Mouse (Mus musculus) neural tube, embryonic 11.5 days (tissue): Measurements from ENCODE around the gene Rcan2. TPM values are rescaled to one million over a fixed set of nuclear protein-coding genes. Genes with fewer than 3 reads are reported as not detected.

Source experiments
- ATAC-seq: fragments of 200-750 bp; cut with Nextera tagmentation; 2 replicates; pipeline ENCODE4 v1.8.0; 2017; ENCODE audit warnings: moderate number of reproducible peaks, mild to moderate bottlenecking, moderate TSS enrichment, moderate library complexity; ENCODE audit not compliant: insufficient read depth, low FRiP score, low TSS enrichment
- DNase-seq: peaks from one replicate; pipeline ENCODE4 v3.0.0-alpha.2; 2015; ENCODE audit warnings: low spot score
- H3K27ac ChIP-seq: fragments of 300-500 bp; sonication (generic); 2 replicates; pipeline ENCODE4 v1.5.1; 2014; ENCODE audit warnings: low read depth, mild to moderate bottlenecking, low read length
- H3K27me3 ChIP-seq: fragments of 300-500 bp; sonication (generic); 2 replicates; pipeline ENCODE4 v1.6.1; 2014; ENCODE audit warnings: mild to moderate bottlenecking, low read length, mixed read lengths; ENCODE audit not compliant: control insufficient read depth, insufficient read depth
- H3K36me3 ChIP-seq: fragments of 300-500 bp; sonication (generic); 2 replicates; pipeline ENCODE4 v1.6.1; 2014; ENCODE audit warnings: mild to moderate bottlenecking, low read length, moderate library complexity, mixed read lengths; ENCODE audit not compliant: control insufficient read depth, insufficient read depth
- H3K4me1 ChIP-seq: fragments of 300-500 bp; sonication (generic); 2 replicates; pipeline ENCODE4 v1.6.1; 2014; ENCODE audit warnings: low read length, mixed read lengths; ENCODE audit not compliant: control insufficient read depth, insufficient read depth
- H3K4me2 ChIP-seq: fragments of 300-500 bp; sonication (generic); 2 replicates; pipeline ENCODE4 v1.6.1; 2014; ENCODE audit warnings: low read depth, mild to moderate bottlenecking, moderate library complexity
- H3K4me3 ChIP-seq: fragments of 300-500 bp; sonication (generic); 2 replicates; pipeline ENCODE4 v1.5.1; 2014; ENCODE audit warnings: low read depth, low read length
- H3K9ac ChIP-seq: fragments of 300-500 bp; sonication (generic); 2 replicates; pipeline ENCODE4 v1.6.1; 2014; ENCODE audit warnings: mild to moderate bottlenecking, low read length
- H3K9me3 ChIP-seq: fragments of 300-500 bp; sonication (generic); 2 replicates; pipeline ENCODE4 v1.6.1; 2016; ENCODE audit warnings: low read length; ENCODE audit not compliant: control insufficient read depth
- WGBS: fragments of 180-500 bp; shearing (Covaris S2); extraction: QIAGEN DNeasy Blood & Tissue Kit; methylation state at CpG from one replicate; pipeline ENCODE4 v1.1.7; 2014; 5-methylcytosine and 5-hydroxymethylcytosine counted together
- polyA plus RNA-seq: library from polyadenylated mRNA; unstranded; fragments of >200 nt; fragmentation: Nextera tagmentation; extraction: Ambion mirVana; gene quantifications from 2 replicates; pipeline ENCODE4 v1.2.1, GENCODE M21; 2014

Gene Rcan2
- polyA plus RNA-seq, result 19.7 TPM in 2 replicates

DNA sequence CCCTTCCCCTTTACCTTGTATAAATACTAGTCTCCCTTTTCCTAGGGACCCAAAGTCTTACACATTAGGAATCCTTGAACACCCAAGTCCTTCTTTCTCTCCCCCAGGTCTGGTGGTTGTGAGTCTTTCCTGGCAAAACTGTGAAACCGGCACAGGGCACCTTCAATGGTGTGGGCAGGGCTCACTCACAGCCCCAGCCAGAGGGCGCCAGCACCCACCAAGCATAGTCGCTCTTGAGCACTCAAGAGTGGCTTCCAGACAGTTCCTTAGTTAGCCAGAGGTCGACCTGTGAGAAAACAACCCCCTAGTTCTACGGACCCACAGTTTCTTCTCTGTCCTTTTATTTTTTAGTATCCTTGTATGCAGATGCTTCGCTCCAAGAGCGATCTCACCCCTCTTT lies at the start of gene Rcan2:
Gene Rcan2, plus strand, starts transcription at position 275 of the 400 bp plus-strand sequence.
- H3K27me3 ChIP-seq, result no peaks in the 10 kb centered on the region
- peak within 1 kb of the TSS; percentile 57 for H3K4me3 ChIP-seq
- H3K36me3 ChIP-seq, result no peaks in the 10 kb centered on the region
- ATAC-seq (peak; percentile 83), DNase-seq (peak; percentile 68)
- H3K4me2 ChIP-seq, result peak within 1 kb of the TSS; percentile 93
- peak within 1 kb of the TSS; percentile 74 for H3K9ac ChIP-seq
- no peak within 1 kb of the TSS for H3K27ac ChIP-seq
- no peaks in the 10 kb centered on the region for H3K9me3 ChIP-seq
- 0% methylated on average over 7 of the region's 7 CpGs for WGBS
- no peaks in the 10 kb centered on the region for H3K4me1 ChIP-seq

DNA sequence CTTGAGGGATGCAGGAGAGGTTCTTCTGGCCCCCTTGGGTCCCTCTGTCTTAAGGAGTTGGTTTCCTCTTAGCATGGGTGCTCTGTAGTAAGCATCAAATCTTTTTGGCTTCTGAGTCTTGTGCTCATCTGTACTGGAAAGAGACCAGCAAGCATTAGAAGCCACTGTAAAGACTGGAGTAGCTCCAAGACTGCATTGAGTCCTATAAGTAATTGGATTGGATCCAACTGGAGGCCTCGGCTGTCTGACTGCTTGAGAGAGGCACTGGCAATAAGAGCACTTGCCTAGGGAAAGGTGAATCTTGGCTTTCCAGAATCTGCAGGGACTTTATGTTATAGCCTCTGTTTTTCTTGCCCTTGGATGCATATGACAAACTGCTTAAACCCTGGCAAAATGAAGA lies 48.3 kb upstream of the Rcan2 start:
- Histone ChIP-seq H3K36me3 (no peaks in the 10 kb centered on the region), H3K4me3 (no peak overlapping the region), H3K9ac (no peak overlapping the region), H3K27ac (no peak overlapping the region), H3K9me3 (no peaks in the 10 kb centered on the region), H3K4me2 (no peak overlapping the region), H3K4me1 (no peaks in the 10 kb centered on the region), H3K27me3 (no peaks in the 10 kb centered on the region)
- 88% methylated on average over 1 of the region's 1 CpGs for WGBS
- ATAC-seq (no peak), DNase-seq (no peak)

DNA sequence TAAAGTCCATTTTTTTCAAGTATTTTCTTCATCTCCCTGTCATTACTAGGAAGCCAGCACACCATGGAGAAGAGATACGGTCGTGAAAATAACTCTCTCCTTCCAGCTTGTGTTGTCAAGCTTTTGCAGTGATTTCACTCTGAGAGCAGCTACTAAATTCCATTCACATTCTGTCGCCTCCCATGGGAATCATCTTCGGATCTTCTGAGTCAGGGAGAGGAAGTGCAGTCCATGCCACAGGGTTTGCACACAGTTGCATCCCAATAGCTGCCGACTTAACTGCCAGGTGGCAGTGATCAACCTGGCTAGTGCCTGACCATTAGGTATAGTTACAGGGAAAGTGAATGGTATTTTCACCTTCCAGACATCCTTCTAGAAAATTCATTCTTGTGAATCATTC lies 46.5 kb upstream of the Rcan2 start:
- 70% methylated on average over 5 of the region's 5 CpGs for WGBS

DNA sequence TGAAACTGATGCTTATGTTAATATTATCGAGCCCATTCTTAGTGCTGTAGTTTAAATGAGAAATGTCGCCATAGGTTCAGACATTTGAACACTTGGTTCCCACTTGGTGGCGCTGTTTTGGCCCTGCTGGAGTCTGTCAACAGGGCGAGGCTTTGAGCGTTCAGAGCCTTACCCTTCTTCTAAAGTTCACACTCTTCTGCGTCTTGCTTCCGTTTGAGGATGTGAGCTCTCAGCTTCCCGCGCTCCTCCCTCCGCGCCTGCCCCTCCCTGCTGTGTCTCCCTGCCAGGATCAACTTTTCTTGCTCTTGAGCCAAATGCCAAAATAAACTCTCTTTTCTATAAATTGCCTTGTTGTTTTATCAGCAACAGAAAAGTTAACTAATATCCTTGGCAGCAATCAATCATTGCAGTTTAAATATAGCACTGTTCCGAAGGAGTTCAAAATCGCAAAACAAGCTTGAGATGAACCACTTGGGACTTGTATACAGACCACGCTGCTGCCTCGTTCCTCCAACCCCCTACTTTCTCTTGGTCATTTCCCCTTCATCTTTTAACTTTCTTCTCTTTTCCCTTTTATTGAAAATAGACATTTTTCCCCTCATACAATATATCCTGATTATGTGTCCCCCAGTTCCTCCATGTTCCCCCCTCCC lies 42.4 kb upstream of the Rcan2 start:
- no peaks in the 10 kb centered on the region for H3K27me3 ChIP-seq
- no peak overlapping the region for H3K4me3 ChIP-seq
- 64% methylated on average over 15 of the region's 15 CpGs for WGBS
- H3K4me1 ChIP-seq, result no peaks in the 10 kb centered on the region
- no peaks in the 10 kb centered on the region for H3K36me3 ChIP-seq
- DNase-seq (no peak), ATAC-seq (no peak)
- no peak overlapping the region for H3K9ac ChIP-seq
- H3K9me3 ChIP-seq, result no peaks in the 10 kb centered on the region
- no peak overlapping the region for H3K4me2 ChIP-seq
- H3K27ac ChIP-seq, result no peak overlapping the region

More for the DNA sequence above, 46.5 kb upstream of the Rcan2 start:
- no peaks in the 10 kb centered on the region for H3K4me1 ChIP-seq
- H3K9ac ChIP-seq, result no peak overlapping the region
- H3K36me3 ChIP-seq, result no peaks in the 10 kb centered on the region
- no peaks in the 10 kb centered on the region for H3K27me3 ChIP-seq
- H3K4me2 ChIP-seq, result no peak overlapping the region
- no peaks in the 10 kb centered on the region for H3K9me3 ChIP-seq
- H3K4me3 ChIP-seq, result no peak overlapping the region
- H3K27ac ChIP-seq, result no peak overlapping the region
- DNase-seq (no peak), ATAC-seq (no peak)

DNA sequence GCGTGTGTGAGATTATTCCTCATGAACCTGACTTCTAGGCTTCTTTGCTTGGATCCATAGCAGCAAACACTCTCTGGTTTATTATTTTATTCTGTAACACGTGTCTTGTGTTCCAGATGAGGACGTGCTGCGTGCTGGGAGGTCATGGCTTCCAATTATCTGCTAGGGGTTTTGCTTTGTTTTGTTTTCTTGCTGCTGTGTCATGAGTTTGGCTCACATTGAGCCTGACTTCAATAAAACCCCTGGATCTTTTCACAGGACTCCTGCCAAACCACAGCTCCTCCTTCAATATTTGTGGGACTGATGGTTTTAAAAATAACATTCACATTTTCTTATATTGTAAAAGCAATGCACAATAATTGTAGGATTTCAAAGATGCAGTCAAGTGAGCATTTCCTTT lies 16.6 kb upstream of the Rcan2 start:
- H3K4me3 ChIP-seq, result no peak overlapping the region
- DNase-seq, result no peak
- 81% methylated on average over 4 of the region's 4 CpGs for whole genome bisulfite sequencing
- H3K9ac ChIP-seq, result no peak overlapping the region
- H3K4me2 ChIP-seq, result no peak overlapping the region
- H3K36me3 ChIP-seq, result no peaks in the 10 kb centered on the region
- H3K9me3 ChIP-seq, result no peaks in the 10 kb centered on the region
- no peaks in the 10 kb centered on the region for H3K4me1 ChIP-seq
- ATAC-seq, result no peak
- no peak overlapping the region for H3K27ac ChIP-seq
- H3K27me3 ChIP-seq, result no peaks in the 10 kb centered on the region

DNA sequence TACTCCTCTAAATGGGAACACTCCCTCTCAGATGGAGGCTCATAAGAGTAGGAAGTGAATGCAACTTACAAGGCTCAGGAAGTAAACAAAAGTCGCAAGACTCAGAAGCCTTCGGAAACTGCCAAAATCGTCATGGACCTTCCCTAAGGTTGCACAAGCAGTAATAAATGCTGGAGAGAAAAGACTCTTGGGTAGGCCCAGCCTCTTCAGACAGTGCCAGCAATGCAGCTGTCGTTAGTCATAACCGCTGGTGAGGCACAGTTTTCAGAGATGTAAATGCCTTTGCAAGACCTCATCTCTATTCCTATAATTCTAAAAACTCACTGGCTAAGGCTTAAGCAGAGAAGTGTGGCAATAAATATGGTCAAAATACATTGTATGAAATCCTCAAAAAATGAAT lies 12.9 kb upstream of the Rcan2 start:
- Histone ChIP-seq H3K9me3 (no peaks in the 10 kb centered on the region), H3K4me3 (no peak overlapping the region), H3K4me2 (no peak overlapping the region), H3K27ac (no peak overlapping the region), H3K4me1 (no peaks in the 10 kb centered on the region), H3K27me3 (no peaks in the 10 kb centered on the region), H3K36me3 (no peaks in the 10 kb centered on the region), H3K9ac (no peak overlapping the region)
- ATAC-seq, result no peak
- no peak for DNase-seq
- WGBS, result 93% methylated on average over 5 of the region's 5 CpGs

DNA sequence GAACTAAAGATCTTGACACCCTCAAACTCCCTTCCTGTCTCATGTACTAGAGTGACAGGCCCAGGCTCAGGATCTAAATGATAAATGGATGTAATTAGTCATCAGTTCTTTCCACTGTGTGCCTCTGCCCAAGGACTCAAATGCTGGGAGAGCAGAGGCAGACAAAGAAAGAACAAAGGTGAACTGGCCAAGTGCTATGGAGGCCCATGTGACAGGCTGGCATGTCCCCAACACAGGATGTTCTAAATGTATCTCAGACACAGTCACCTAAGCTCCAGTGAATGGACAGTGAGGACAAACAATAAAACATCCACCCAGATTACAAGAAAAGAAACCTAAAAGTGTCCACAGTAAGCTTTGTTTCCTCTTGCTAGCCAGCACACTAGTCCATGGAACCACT lies 11.8 kb upstream of the Rcan2 start:
- no peak overlapping the region for H3K9ac ChIP-seq
- H3K4me1 ChIP-seq, result no peaks in the 10 kb centered on the region
- H3K9me3 ChIP-seq, result no peaks in the 10 kb centered on the region
- DNase-seq (no peak), ATAC-seq (no peak)
- no peaks in the 10 kb centered on the region for H3K36me3 ChIP-seq
- no peak overlapping the region for H3K4me2 ChIP-seq
- H3K27ac ChIP-seq, result no peak overlapping the region
- no peaks in the 10 kb centered on the region for H3K27me3 ChIP-seq
- H3K4me3 ChIP-seq, result no peak overlapping the region

DNA sequence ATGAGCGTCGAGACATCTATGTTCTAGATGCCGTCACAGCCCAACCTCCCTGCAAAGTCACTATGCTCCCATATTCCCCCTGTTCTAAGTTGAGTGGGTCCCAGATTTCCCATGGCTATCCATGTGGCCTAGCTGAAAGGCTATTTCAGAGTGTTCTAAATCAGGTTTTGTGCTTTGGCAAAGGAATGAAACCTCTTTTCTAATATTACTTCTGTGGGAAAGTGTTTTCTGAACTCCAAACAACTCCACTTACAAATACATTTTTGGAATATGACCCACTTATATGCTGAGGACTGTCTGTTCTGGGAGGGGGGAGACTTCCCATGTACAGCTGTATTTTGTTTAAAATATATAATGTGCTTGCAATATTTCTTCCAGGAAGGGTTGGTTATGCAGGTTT lies 9.4 kb upstream of the Rcan2 start:
- no peak overlapping the region for H3K9ac ChIP-seq
- DNase-seq, result no peak
- no peak for ATAC-seq
- H3K4me3 ChIP-seq, result no peak overlapping the region
- no peaks in the 10 kb centered on the region for H3K9me3 ChIP-seq
- no peak overlapping the region for H3K27ac ChIP-seq
- H3K27me3 ChIP-seq, result no peaks in the 10 kb centered on the region
- 84% methylated on average over 3 of the region's 3 CpGs for WGBS
- no peaks in the 10 kb centered on the region for H3K4me1 ChIP-seq
- no peaks in the 10 kb centered on the region for H3K36me3 ChIP-seq
- no peak overlapping the region for H3K4me2 ChIP-seq

DNA sequence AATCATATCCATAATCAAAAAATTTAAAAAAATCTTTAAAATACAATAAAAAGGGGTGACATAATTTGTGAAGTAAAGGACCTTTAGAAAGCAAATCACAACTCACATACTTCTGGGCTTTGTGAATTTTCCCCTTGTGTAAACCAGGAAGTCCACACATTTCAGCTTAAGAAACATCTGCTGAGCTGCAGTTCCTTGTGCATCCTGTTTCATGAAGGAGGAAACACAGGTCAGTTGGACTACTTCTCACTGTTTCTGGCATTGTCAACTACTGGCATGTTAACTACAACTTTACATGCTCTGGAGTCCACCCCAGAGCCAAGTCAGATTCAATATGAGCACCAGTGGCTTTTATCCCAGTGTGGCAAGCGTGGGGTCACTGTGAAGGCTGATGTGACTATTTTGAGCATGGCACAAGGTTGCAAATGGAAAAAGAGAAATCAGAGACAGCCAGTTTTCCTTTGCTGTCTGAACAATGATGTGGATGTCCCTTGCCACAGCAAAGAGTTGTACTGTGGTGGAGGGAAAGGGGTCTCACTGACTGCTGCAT lies 6.3 kb upstream of the Rcan2 start:
- 83% methylated on average over 1 of the region's 1 CpGs for WGBS
- DNase-seq (no peak), ATAC-seq (no peak)
- Histone ChIP-seq H3K27me3 (no peaks in the 10 kb centered on the region), H3K4me3 (no peak overlapping the region), H3K9ac (no peak overlapping the region), H3K9me3 (no peaks in the 10 kb centered on the region), H3K4me1 (no peaks in the 10 kb centered on the region), H3K4me2 (no peak overlapping the region), H3K27ac (no peak overlapping the region), H3K36me3 (no peaks in the 10 kb centered on the region)
